Mouse (Mus musculus): ENCODE results near the gene Gtpbp10.
A peak's percentile ranks its signal among the peaks of the same experiment; 100 is the strongest.

Gene Gtpbp10

DNA sequence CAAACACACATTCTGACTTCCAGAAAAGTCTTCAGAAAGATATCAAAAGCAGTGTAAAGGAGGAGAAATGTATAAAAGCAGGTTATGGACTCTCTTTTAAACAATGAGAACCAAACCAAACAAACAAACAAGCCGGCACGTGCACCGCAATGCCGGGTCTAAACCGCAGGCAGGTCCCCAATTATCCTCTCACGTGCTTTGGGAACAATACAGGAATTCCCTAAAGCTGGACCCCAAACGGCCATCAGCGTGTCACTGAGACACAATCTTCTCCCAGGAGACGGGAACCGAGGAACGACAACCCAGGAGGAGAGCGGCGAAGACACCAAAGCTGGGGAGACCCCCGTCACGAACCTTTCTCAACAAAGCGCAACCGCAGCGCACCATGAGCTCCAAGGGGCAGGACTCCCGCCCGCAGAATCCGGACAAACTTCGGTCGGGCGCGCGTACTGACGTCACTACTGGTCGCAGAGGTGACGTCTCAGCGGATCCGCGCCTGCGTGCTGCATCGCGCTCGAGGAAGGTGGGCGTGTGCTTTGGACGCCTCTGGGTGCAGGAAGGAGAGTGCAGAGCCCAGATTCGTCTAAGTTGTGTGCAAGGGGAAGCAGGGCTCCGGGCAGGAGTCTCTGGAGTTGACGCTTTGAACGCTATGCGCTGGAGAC is at the start of gene Gtpbp10:
Gene Gtpbp10, minus strand, starts transcription at position 460 of the 662 bp plus-strand sequence.
- DNase-seq (ENCODE audit: low spot score): peak; percentile 79

DNA sequence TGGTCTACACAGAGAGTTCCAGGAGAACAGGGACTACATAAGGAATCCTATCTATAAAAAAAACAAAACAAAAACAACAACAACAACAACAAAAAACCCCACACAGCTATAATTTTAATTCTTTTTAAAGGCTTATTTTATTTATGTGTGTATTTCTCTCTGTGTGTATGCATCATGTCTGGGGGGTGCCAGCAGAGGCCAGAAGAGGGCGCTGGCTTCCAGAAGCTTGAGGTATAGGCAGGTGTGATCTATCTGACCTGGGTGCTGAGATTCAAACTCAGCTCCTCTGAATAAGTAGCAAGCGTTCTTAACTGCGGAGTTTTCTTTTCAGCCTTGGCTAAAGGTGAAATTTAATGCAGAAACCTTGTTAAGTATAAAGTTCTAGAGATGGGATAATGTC is 28.3 kb upstream of the Gtpbp10 start:
- no peak for DNase-seq (ENCODE audit: low spot score)

DNA sequence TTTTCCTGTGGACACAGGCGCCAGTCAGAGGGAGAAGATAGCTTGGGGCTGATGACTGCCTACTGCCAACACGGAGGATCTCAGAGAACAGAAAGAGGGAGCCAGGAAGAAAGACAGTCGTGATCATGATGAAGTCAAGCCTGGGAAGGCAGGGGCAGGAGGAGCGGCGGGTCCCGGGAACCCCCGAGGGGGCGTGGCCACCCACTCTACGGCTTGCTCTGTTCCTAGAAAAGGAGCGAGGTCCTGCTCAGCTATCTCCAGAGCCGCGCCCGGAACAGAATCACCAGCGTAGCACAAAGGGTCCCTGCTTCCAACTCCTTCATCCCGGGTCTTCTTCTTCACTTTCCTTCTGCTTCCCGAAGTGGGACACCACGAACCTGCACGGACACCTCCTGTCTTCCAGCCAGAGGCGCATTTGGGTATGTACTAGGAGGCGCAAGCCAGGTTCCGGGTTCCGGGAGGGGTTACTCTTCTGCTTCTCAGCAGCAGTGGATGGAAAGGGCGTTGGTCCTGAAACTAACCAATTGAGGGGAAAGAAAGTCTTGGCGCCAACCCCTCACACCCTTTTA is 14.5 kb upstream of the Gtpbp10 start, which contains the start of gene Gm8773:
Gene Gm8773, plus strand, starts transcription at position 51 of the 569 bp plus-strand sequence.
- no peak for DNase-seq (ENCODE audit: low spot score)

DNA sequence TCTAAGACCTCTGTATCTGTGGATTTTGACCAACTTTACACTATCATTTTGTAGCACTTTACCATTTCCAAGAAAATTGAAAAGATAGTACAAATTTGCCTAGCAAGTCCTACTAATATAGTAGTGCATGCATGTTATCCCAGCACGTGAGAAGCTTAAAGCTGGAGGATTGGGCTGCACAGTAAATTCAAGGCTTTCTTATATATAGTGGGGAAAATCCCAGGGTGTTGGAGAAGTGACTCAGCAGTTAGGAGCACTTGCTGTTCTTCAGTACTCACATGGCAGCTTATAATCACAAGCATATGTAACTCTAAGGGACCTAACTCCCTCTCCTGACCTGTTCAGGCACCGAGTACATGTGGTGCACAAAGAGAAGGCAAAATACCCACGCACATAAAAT is 3.1 kb upstream of the Gtpbp10 start:
- no peak for DNase-seq (ENCODE audit: low spot score)

GRCm38 (mm10) chr5:5561041-5561706 is 1.8 kb upstream of the Gtpbp10 start:
- no peak for DNase-seq (ENCODE audit: low spot score)

GRCm38 (mm10) chr5:5559798-5560197 is 460 bp upstream of the Gtpbp10 start:
- no peak for DNase-seq (ENCODE audit: low spot score)

- DNase-seq (ENCODE audit: low spot score): no peak
Observed at GRCm38 (mm10) chr5:5551110-5551509, 8.2 kb downstream of the Gtpbp10 start.

GRCm38 (mm10) chr5:5540385-5540784 is 19.0 kb downstream of the Gtpbp10 start:
- DNase-seq (ENCODE audit: low spot score): no peak

- no peak for DNase-seq (ENCODE audit: low spot score)
Observed at GRCm38 (mm10) chr5:5539771-5540170, 19.6 kb downstream of the Gtpbp10 start.

DNA sequence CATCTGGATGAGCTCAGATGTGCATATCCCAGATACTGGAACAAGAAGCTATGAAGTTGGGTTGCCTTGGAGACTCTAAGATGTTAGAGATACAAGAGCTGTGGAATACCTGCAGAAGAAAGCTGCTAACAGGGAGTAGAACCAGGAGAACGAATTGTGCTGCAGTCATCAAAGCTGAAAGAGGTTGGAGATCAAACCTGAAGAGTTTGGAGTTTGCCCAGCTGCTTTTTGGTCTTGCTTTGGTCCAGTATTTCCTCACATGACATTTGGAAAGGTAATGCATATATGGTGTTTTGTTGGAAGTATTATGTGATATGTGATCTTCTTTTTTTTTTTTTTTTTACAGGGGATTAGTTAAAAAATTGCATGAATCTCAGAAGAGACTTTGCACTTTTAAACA is 23.2 kb downstream of the Gtpbp10 start:
- DNase-seq (ENCODE audit: low spot score): no peak

- no peak for DNase-seq (ENCODE audit: low spot score)
Observed at GRCm38 (mm10) chr5:5533656-5534420, 25.5 kb downstream of the Gtpbp10 start.

DNA sequence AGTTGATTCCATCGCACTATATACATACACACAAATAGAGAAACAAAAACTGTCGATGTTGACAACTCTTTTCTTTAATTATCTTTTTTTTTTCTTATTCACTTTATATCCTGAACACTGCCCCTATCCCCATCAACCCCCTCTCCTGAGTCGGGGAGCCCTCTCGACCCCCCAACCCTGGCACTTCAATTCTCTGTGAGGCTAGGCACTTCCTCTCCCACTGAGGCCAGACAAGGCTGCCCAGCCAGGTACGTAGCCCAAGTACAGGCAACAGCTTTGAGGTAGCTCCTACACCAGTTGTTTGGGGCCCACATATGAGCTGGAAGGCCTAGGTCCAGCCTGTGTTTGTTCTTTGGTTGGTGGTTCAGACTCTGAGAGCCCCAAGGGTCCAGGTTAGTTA is 43.9 kb downstream of the Gtpbp10 start:
- DNase-seq (ENCODE audit: low spot score): no peak

- DNase-seq (ENCODE audit: low spot score): peak; percentile 37
Observed at GRCm38 (mm10) chr5:5514196-5515076, 44.9 kb downstream of the Gtpbp10 start, which contains the start of gene Cldn12. Gene Cldn12, minus strand, starts transcription at chr5:5514958.

- DNase-seq (ENCODE audit: low spot score): no peak
Observed at GRCm38 (mm10) chr5:5511401-5511800, 47.9 kb downstream of the Gtpbp10 start.

- DNase-seq (ENCODE audit: low spot score): no peak
Observed at GRCm38 (mm10) chr5:5510989-5511388, 48.3 kb downstream of the Gtpbp10 start.

GRCm38 (mm10) chr5:5510304-5510887 is 48.9 kb downstream of the Gtpbp10 start:
- DNase-seq (ENCODE audit: low spot score): no peak

DNA sequence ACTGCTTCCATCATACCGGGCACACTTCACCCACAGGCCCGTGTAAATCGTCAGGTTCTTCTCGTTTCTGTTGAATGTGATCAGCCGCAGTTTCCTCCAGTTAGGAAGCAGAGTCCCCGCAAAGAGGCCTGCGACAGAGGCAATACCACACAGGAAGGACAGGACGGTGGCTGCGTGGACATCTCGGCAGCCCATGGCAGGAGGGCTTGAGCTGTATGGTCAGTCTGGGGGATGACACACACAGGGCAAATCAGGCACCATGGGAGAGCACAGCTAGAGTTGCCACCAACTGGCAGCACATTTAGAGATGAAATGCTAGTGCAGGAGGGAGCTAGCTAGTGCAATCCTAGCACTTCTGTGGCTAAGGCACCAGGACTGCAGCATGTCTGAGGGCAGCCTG is 51.1 kb downstream of the Gtpbp10 start:
- no peak for DNase-seq (ENCODE audit: low spot score)

- no peak for DNase-seq (ENCODE audit: low spot score)
Observed at GRCm38 (mm10) chr5:5507701-5508225, 51.6 kb downstream of the Gtpbp10 start.

DNA sequence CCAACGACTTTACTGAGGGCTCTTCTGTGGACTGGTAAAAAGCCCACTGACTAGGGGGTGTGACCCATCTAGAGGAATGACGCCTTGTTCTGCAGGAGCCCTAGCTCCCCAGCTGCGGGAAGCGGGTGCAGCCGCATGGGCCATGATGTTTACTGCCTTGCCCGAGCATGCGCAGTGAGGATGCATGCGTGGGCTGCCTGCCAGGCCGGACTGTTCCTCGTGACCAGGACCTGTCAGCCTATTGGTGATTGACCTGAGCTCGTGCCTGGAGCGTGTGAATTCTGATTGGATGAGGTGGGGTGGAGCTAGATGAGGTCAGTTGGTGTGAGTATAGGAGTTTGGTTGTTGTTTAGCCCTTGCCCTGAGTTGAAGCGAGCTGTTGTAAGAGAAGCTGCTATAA is 54.9 kb downstream of the Gtpbp10 start:
- DNase-seq (ENCODE audit: low spot score): no peak

DNA sequence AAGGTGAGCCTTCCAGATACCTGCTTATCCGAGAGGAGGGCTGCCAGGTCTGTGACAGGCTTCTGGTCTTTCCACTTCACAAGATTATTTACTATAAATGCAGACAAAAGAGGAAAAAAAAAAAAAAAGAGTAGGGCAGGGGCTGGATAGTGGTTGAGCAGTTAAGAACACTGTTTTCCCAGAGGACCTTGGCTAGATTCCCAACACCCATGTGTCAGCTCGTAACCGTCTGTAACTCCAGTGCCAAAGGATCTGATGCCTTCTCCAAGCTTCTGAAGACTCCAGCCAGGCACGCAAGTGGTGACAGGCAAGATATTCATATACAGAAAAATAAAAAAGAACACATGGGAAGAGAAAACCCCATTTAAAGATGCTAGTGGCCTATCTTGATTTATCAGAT is 56.0 kb downstream of the Gtpbp10 start:
- no peak for DNase-seq (ENCODE audit: low spot score)

- DNase-seq (ENCODE audit: low spot score): no peak
Observed at GRCm38 (mm10) chr5:5501583-5501982, 57.8 kb downstream of the Gtpbp10 start.
